12 mouse cellular contexts compared by ENCODE assay signal in genomic region chr15:75141812-75142360, GRCm38 (mm10). TPM values are rescaled to one million over a fixed set of nuclear protein-coding genes. Genes with fewer than 3 reads are reported as not detected.
DNase-seq lines count a peak whose midpoint lies in the region; TF ChIP-seq lines count a peak whose summit lies in the region.
"Not testable (repeated sequence)": the region's sequence is repeated elsewhere in the genome, so short reads cannot be mapped to it uniquely, and the experiment has no call there.
"Had no signal": no experiment of that assay in that cellular context is flagged by ENCODE, and none has a peak within 500 bp of the region (broad histone marks: within the 10 kb centered on the region; RNA-seq: fewer than 3 reads in every experiment).

No protein-coding gene starts in this region.

- not testable (repeated sequence) for H3K27me3 ChIP-seq in kidney, adult 2 months (replicated peaks; ENCODE audit: control insufficient read depth, insufficient read depth, low read length); liver, adult 2 months (ENCODE audit: control insufficient read depth, insufficient read depth, low read length)

- not testable (repeated sequence) for H3K27ac ChIP-seq in gastrocnemius, adult 2 months; kidney, adult 2 months (ENCODE audit: insufficient read depth, low read depth, low read length); liver, adult 2 months (replicated peaks; ENCODE audit: insufficient read depth, low read depth, low read length)

- TF ChIP-seq POLR2A in kidney, adult 2 months (IDR thresholded peaks at IDR 0.05; ENCODE audit: low read depth, low read length); liver, adult 2 months (IDR thresholded peaks at IDR 0.05; ENCODE audit: extremely low read depth, insufficient read depth, low read length): not testable (repeated sequence)

- H3K9ac ChIP-seq in liver, adult 2 months (ENCODE audit: low read depth, low read length): not testable (repeated sequence)

- not testable (repeated sequence) for H3K36me3 ChIP-seq in kidney, adult 2 months (ENCODE audit: control insufficient read depth, insufficient read depth, low read length); liver, adult 2 months (ENCODE audit: control insufficient read depth, insufficient read depth, low read length)

- not testable (repeated sequence) for H3K4me3 ChIP-seq in gastrocnemius, adult 2 months; kidney, adult 2 months (ENCODE audit: insufficient read depth, low read depth, low read length); liver, adult 2 months (ENCODE audit: insufficient read depth, low read depth, low read length)

- WGBS in kidney, adult 2 months: 49% methylated on average over 6 of the region's 6 CpGs
- WGBS in liver, adult 2 months: 45% methylated on average over 6 of the region's 6 CpGs

- not testable (repeated sequence) for H3K4me1 ChIP-seq in kidney, adult 2 months (ENCODE audit: control insufficient read depth, insufficient read depth, low read length); liver, adult 2 months (ENCODE audit: control insufficient read depth, insufficient read depth, low read length)

- DNase-seq in 3T3-L1 (ENCODE audit: low read depth, low spot score): peak; percentile 60
- peak; percentile 49 for DNase-seq in T-cell, adult 2 months (ENCODE audit: low spot score)
- DNase-seq in c-Kit-positive CD71-positive TER-119-positive erythroid progenitor cells, embryonic 14.5 days (ENCODE audit: low spot score): peak; percentile 5
- DNase-seq in gastrocnemius, adult 2 months: peak; percentile 20
- peak; percentile 7 for DNase-seq in kidney, adult 2 months
- not testable (repeated sequence) for DNase-seq in liver, adult 2 months (ENCODE audit: extremely low read depth, low read depth, low spot score)
- DNase-seq in monocyte, adult 2 months (ENCODE audit: low read depth in 1 of 2, low spot score in 2 of 2): peak; percentile 38 to 55
- DNase-seq in spleen, postnatal 36 days (ENCODE audit: low spot score in 2 of 2): peak; percentile 19 to 33

- TF ChIP-seq CTCF in gastrocnemius, adult 2 months (IDR thresholded peaks at IDR 0.05): peak; percentile 52
- peak; percentile 42 for TF ChIP-seq CTCF in kidney, adult 2 months (conservative IDR thresholded peaks at IDR 0.05; ENCODE audit: insufficient read depth, insufficient read length, low read depth, low read length)
- peak; percentile 52; the same call in 1 of the 2 replicates for TF ChIP-seq CTCF in liver, adult 2 months (IDR thresholded peaks at IDR 0.05; ENCODE audit: low read depth, low read length)

- intact Hi-C loops in gastrocnemius, adult 2 months (cut with DNase I): not testable (repeated sequence)

- H3K79me2 ChIP-seq in liver, adult 2 months (ENCODE audit: control insufficient read depth, insufficient read depth, low read length): not testable (repeated sequence)

RNA-seq across cellular contexts. Expression of gene Ly6g, which starts 13.2 kb away (rescaled TPM):
- not detected for total RNA-seq in gastrocnemius, adult 2 months (2021)
- polyA plus RNA-seq in kidney, adult 2 months (2012; rRNA removed): 0.08 TPM in 1 of 2 replicates, not detected in the other
- total RNA-seq in liver, adult 2 months (2014; rRNA removed): not detected in 2 replicates
- polyA plus RNA-seq in liver, adult 2 months (2012; rRNA removed): not detected in 2 replicates
- polyA plus RNA-seq: embryonic facial prominence, embryonic 14.5 days; heart, embryonic 12.5 days; lung, embryonic 15.5 days; neural tube, embryonic 13.5 days had no signal

RNA-seq across cellular contexts. Expression of gene Ly6c2, which starts 30.1 kb away (rescaled TPM):
- total RNA-seq in gastrocnemius, adult 2 months (2021): 1 to 10 TPM; 4.0 to 4.1 TPM
- 7.3 and 28.3 TPM in 2 replicates for polyA plus RNA-seq in kidney, adult 2 months (2012; rRNA removed)
- total RNA-seq in liver, adult 2 months (2014; rRNA removed): 1.2 and 2.2 TPM in 2 replicates
- 3.7 and 6.6 TPM in 2 replicates for polyA plus RNA-seq in liver, adult 2 months (2012; rRNA removed)
- polyA plus RNA-seq: heart, embryonic 12.5 days; neural tube, embryonic 13.5 days had no signal
